Mouse (Mus musculus) MEL-GATA-1-ER (cell line): ENCODE data around the gene Tbcc.

Experiments
- DNase-seq: peaks from one replicate; pipeline ENCODE4 v3.0.0-alpha.2; 2012; ENCODE audit warnings: low read depth; ENCODE audit errors: extremely low read depth

The Tbcc gene

GRCm38 (mm10) chr17:46900941-46901340 is 10.5 kb downstream of the Tbcc start:
- DNase-seq: no peak

GRCm38 (mm10) chr17:46903876-46904490 is 13.5 kb downstream of the Tbcc start:
- DNase-seq: peak; percentile 44

- no peak for DNase-seq
Observed at GRCm38 (mm10) chr17:46910186-46910585, 19.7 kb downstream of the Tbcc start, which contains the start of gene Prph2. Gene Prph2, plus strand, starts transcription at chr17:46910459.

GRCm38 (mm10) chr17:46912331-46912730 is 21.8 kb downstream of the Tbcc start:
- no peak for DNase-seq

GRCm38 (mm10) chr17:46915129-46915528 is 24.6 kb downstream of the Tbcc start:
- DNase-seq: no peak

GRCm38 (mm10) chr17:46918951-46919350 is 28.5 kb downstream of the Tbcc start:
- DNase-seq: no peak

GRCm38 (mm10) chr17:46920855-46921254 is 30.4 kb downstream of the Tbcc start:
- no peak for DNase-seq

- no peak for DNase-seq
Observed at GRCm38 (mm10) chr17:46926192-46926591, 35.7 kb downstream of the Tbcc start.

GRCm38 (mm10) chr17:46926941-46927340 is 36.5 kb downstream of the Tbcc start:
- DNase-seq: no peak

- no peak for DNase-seq
Observed at GRCm38 (mm10) chr17:46927781-46928180, 37.3 kb downstream of the Tbcc start.

GRCm38 (mm10) chr17:46929277-46929676 is 38.8 kb downstream of the Tbcc start:
- no peak for DNase-seq

- no peak for DNase-seq
Observed at GRCm38 (mm10) chr17:46929897-46930296, 39.4 kb downstream of the Tbcc start.

- no peak for DNase-seq
Observed at GRCm38 (mm10) chr17:46932961-46933360, 42.5 kb downstream of the Tbcc start.

GRCm38 (mm10) chr17:46933557-46934348 is 43.3 kb downstream of the Tbcc start:
- DNase-seq: peak; percentile 28

GRCm38 (mm10) chr17:46940461-46940860 is 50.0 kb downstream of the Tbcc start:
- no peak for DNase-seq
